Mouse (Mus musculus) ES-E14 (cell line): Measurements from ENCODE around the gene Dhcr24. TPM values are rescaled to one million over a fixed set of nuclear protein-coding genes. Genes with fewer than 3 reads are reported as not detected.

Source experiments
- DNase-seq: peaks from one replicate; pipeline ENCODE4 v3.0.0-alpha.2; 2013; ENCODE audit warnings: low read depth, low spot score
- H3K27ac ChIP-seq: 2 replicates; pipeline ENCODE4 v1.5.1; 2012; ENCODE audit warnings: low read depth, mild to moderate bottlenecking, low read length, moderate library complexity, mixed read lengths; ENCODE audit not compliant: poor library complexity, insufficient read depth, severe bottlenecking
- H3K36me3 ChIP-seq: 2 replicates; pipeline ENCODE4 v1.6.1; 2012; ENCODE audit warnings: mild to moderate bottlenecking, low read length, moderate library complexity, mixed read lengths; ENCODE audit not compliant: control insufficient read depth, poor library complexity, insufficient read depth, severe bottlenecking
- H3K4me1 ChIP-seq, 2 experiments: fragments of 150-350 bp in 1 of 2; sonication (generic) in 1 of 2; 2 replicates each; pipeline ENCODE4 v1.6.1; 2012; ENCODE audit warnings: low read length in 2 of 2, mild to moderate bottlenecking in 1 of 2, mixed read lengths in 1 of 2; ENCODE audit not compliant: control insufficient read depth in 2 of 2, insufficient read depth in 2 of 2, poor library complexity in 1 of 2
- H3K4me3 ChIP-seq, 2 experiments: fragments of 150-350 bp in 1 of 2; sonication (generic) in 1 of 2; 2 replicates each; pipeline ENCODE4 v1.5.1; 2012; ENCODE audit warnings: low read length in 2 of 2, low read depth in 1 of 2, mild to moderate bottlenecking in 1 of 2, mixed read lengths in 1 of 2; ENCODE audit not compliant: insufficient read depth in 1 of 2, poor library complexity in 1 of 2, severe bottlenecking in 1 of 2
- H3K9ac ChIP-seq: 2 replicates; pipeline ENCODE4 v1.6.1; 2012; ENCODE audit warnings: low read depth, mild to moderate bottlenecking, low read length, mixed read lengths; ENCODE audit not compliant: poor library complexity, insufficient read depth, severe bottlenecking
- H3K9me3 ChIP-seq: fragments of 150-350 bp; sonication (generic); 2 replicates; pipeline ENCODE4 v1.6.1; 2012; ENCODE audit warnings: low read depth, mild to moderate bottlenecking, low read length; ENCODE audit not compliant: control insufficient read depth, insufficient read depth
- CHD2 ChIP-seq: IDR thresholded peaks from 2 replicates; pipeline ENCODE4 v1.6.1; 2014; ENCODE audit warnings: mild to moderate bottlenecking, low read depth, low read length, inconsistent platforms
- HCFC1 ChIP-seq: IDR thresholded peaks from 2 replicates; pipeline ENCODE4 v1.6.1; 2012; ENCODE audit warnings: low read length, inconsistent platforms, borderline replicate concordance; ENCODE audit not compliant: insufficient read depth
- MAFK ChIP-seq: IDR thresholded peaks from 2 replicates; pipeline ENCODE4 v1.6.1; 2014; ENCODE audit warnings: mild to moderate bottlenecking, low read depth, low read length, inconsistent platforms; ENCODE audit not compliant: insufficient read depth
- ZC3H11A ChIP-seq: IDR thresholded peaks from 2 replicates; pipeline ENCODE4 v1.6.1; 2012; ENCODE audit warnings: low read depth, mild to moderate bottlenecking, inconsistent platforms, low read length, borderline replicate concordance
- ZNF384 ChIP-seq: IDR thresholded peaks from 2 replicates; pipeline ENCODE4 v1.6.1; 2012; ENCODE audit warnings: low read depth, low read length, inconsistent platforms
- in situ Hi-C, 2 experiments: fragments of 600-800 bp; cut with MboI; formaldehyde crosslinking; loops; one replicate each; pipeline ENCODE4 v1.15.1; 2025; ENCODE audit warnings: low sequenced_read_pairs in 2 of 2, inconsistent platforms in 1 of 2; ENCODE audit not compliant: unreplicated experiment in 2 of 2
- total RNA-seq: library from RNA; depleted of rRNA; stranded (reverse); fragments of 300-350 nt; gene quantifications from 2 replicates; pipeline ENCODE4 v1.2.3, GENCODE M21; 2012

Gene Dhcr24
- total RNA-seq, 1 experiment: 223 TPM

- Histone ChIP-seq H3K36me3 (no peaks in the 10 kb centered on the region), H3K4me3 (peak overlapping the region; percentile 11 to 50), H3K9me3 (no peaks in the 10 kb centered on the region), H3K4me1 (peaks cover 2 to 28% of the 10 kb centered on the region in 2 experiments; a peak in 2 of 4 replicates), H3K9ac (peak overlapping the region; percentile 69; the same call in 1 of the 2 replicates), H3K27ac (no peak overlapping the region)
- DNase-seq: peak; percentile 68
- TF ChIP-seq MAFK: no peak
- no peak for TF ChIP-seq HCFC1
- TF ChIP-seq ZNF384: no peak
- TF ChIP-seq ZC3H11A: no peak
- no peak for TF ChIP-seq CHD2
- in situ Hi-C loops: loop anchor here in 1 of 2 experiments (10.0 kb wide), 1 partner anchor 99 kb away; no protein-coding TSS in a partner anchor
Measured at GRCm38 (mm10) chr4:106615637-106616036, 54.8 kb downstream of the Dhcr24 start.

GRCm38 (mm10) chr4:106617056-106617455, 56.2 kb downstream of the Dhcr24 start, which contains the start of gene Lexm:
Lexm (minus strand) TSS chr4:106617241.
- no peaks in the 10 kb centered on the region for H3K36me3 ChIP-seq

GRCm38 (mm10) chr4:106618898-106619297, 58.1 kb downstream of the Dhcr24 start:
- H3K4me3 ChIP-seq: no peak overlapping the region
- no peak for DNase-seq
- H3K27ac ChIP-seq: no peak overlapping the region
- H3K9ac ChIP-seq: no peak overlapping the region
- H3K9me3 ChIP-seq: no peaks in the 10 kb centered on the region
- in situ Hi-C loops: loop anchor here in 1 of 2 experiments (10.0 kb wide), 1 partner anchor 96 kb away; no protein-coding TSS in a partner anchor
- H3K4me1 ChIP-seq: peaks cover 0 to 26% of the 10 kb centered on the region in 2 experiments; a peak in 2 of 4 replicates
- H3K36me3 ChIP-seq: no peaks in the 10 kb centered on the region
- no peak for TF ChIP-seq ZC3H11A
- TF ChIP-seq CHD2: no peak
- no peak for TF ChIP-seq ZNF384
- TF ChIP-seq HCFC1: no peak
- no peak for TF ChIP-seq MAFK

More at GRCm38 (mm10) chr4:106617056-106617455, 56.2 kb downstream of the Dhcr24 start, which contains the start of gene Lexm:
- H3K4me1 ChIP-seq: peaks cover 2 to 34% of the 10 kb centered on the region in 2 experiments; a peak in 2 of 4 replicates
- peak within 1 kb of the TSS; percentile 5 to 50; a peak in 2 of 4 replicates for H3K4me3 ChIP-seq
- no peaks in the 10 kb centered on the region for H3K9me3 ChIP-seq
- in situ Hi-C loops: loop anchor here in 1 of 2 experiments (10.0 kb wide), 1 partner anchor 98 kb away; no protein-coding TSS in a partner anchor
- H3K9ac ChIP-seq: no peak within 1 kb of the TSS
- no peak for DNase-seq
- H3K27ac ChIP-seq: peak within 1 kb of the TSS; percentile 24; the same call in 1 of the 2 replicates
- TF ChIP-seq MAFK: peak; percentile 41; the same call in 1 of the 2 replicates
- TF ChIP-seq CHD2: no peak
- no peak for TF ChIP-seq ZC3H11A

- no peak for DNase-seq
- TF ChIP-seq ZC3H11A (no peak), HCFC1 (no peak), CHD2 (no peak), MAFK (no peak), ZNF384 (no peak)
- in situ Hi-C loops: no loop called here
- no peak overlapping the region for H3K27ac ChIP-seq
- no peak overlapping the region for H3K9ac ChIP-seq
- no peak overlapping the region for H3K4me3 ChIP-seq
- H3K4me1 ChIP-seq: peaks cover 0 to 14% of the 10 kb centered on the region in 2 experiments; a peak in 2 of 4 replicates
- no peaks in the 10 kb centered on the region for H3K9me3 ChIP-seq
- no peaks in the 10 kb centered on the region for H3K36me3 ChIP-seq
Measured at GRCm38 (mm10) chr4:106621428-106621827, 60.6 kb downstream of the Dhcr24 start.
